Mouse (Mus musculus) retina, adult 2 months (tissue): ENCODE results near the gene Mgat1.

Experiments
- DNase-seq: peaks from one replicate; pipeline ENCODE4 v3.0.0-alpha.2; 2012; ENCODE audit warnings: low read depth, low spot score

Gene Mgat1

GRCm38 (mm10) chr11:49241471-49241870 is 2.5 kb upstream of the Mgat1 start:
- DNase-seq, result no peak

- peak; percentile 46 for DNase-seq
These were observed 906 bp upstream of the Mgat1 start for GRCm38 (mm10) chr11:49242944-49243626.

- peak; percentile 28 for DNase-seq
These were observed 572 bp downstream of the Mgat1 start for GRCm38 (mm10) chr11:49244595-49244930.

- DNase-seq, result peak; percentile 75
These were observed 1.2 kb downstream of the Mgat1 start for GRCm38 (mm10) chr11:49245176-49245575.

GRCm38 (mm10) chr11:49245634-49246415 is 1.8 kb downstream of the Mgat1 start:
- DNase-seq, result peak; percentile 80

- DNase-seq, result no peak
These were observed 2.5 kb downstream of the Mgat1 start for GRCm38 (mm10) chr11:49246523-49246922.

- DNase-seq, result no peak
These were observed 3.3 kb downstream of the Mgat1 start for GRCm38 (mm10) chr11:49247255-49247654.

- no peak for DNase-seq
These were observed 4.4 kb downstream of the Mgat1 start for GRCm38 (mm10) chr11:49248226-49248973.

- no peak for DNase-seq
These were observed 5.1 kb downstream of the Mgat1 start for GRCm38 (mm10) chr11:49248974-49249700.

- DNase-seq, result no peak
These were observed 5.9 kb downstream of the Mgat1 start for GRCm38 (mm10) chr11:49249811-49250421.

- DNase-seq, result peak; percentile 41
These were observed 6.7 kb downstream of the Mgat1 start for GRCm38 (mm10) chr11:49250422-49251379.

GRCm38 (mm10) chr11:49251380-49251761 is 7.4 kb downstream of the Mgat1 start:
- no peak for DNase-seq

- DNase-seq, result no peak
These were observed 8.1 kb downstream of the Mgat1 start for GRCm38 (mm10) chr11:49252048-49252447.

- no peak for DNase-seq
These were observed 9.0 kb downstream of the Mgat1 start for GRCm38 (mm10) chr11:49253035-49253434.

GRCm38 (mm10) chr11:49259296-49259695 is 15.3 kb downstream of the Mgat1 start:
- no peak for DNase-seq

GRCm38 (mm10) chr11:49259829-49260228 is 15.8 kb downstream of the Mgat1 start:
- DNase-seq, result no peak

- DNase-seq, result no peak
These were observed 16.8 kb downstream of the Mgat1 start for GRCm38 (mm10) chr11:49260598-49261312.

GRCm38 (mm10) chr11:49261313-49261855 is 17.4 kb downstream of the Mgat1 start:
- DNase-seq, result no peak

GRCm38 (mm10) chr11:49262286-49262685 is 18.3 kb downstream of the Mgat1 start:
- DNase-seq, result no peak
